Mouse (Mus musculus): ENCODE measurements at regions not wholly inside any gene's neighbourhood (a gene's known extent, or its start where the extent isn't known, plus 50 kb on each side); places are given as distances from the start of the nearest gene placed in this dataset.
A peak's percentile ranks its signal among the peaks of the same experiment; 100 is the strongest.

DNA sequence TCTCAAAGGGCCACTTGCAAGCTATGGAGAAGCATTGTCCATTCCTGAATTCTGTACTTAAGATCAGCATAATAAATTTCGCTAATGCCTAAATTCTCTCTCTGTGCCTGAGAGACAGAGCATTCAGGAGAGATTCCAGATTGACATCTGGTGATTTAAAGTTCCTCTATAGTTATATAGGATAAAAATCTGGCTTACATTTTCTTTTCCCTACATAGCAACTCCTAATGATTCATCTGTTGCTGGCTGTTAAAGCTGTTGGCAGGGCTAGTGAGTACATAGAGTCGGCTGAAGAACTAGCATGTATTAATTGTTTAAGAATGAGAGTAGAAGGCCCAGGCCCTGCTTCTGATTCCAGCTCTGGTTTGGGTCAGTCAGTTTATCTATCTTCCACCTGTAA lies 870.0 kb upstream of the Stxbp6 start:
- Histone ChIP-seq H3K27me3 (ENCODE audit: control insufficient read depth, insufficient read depth, low read length) (no peaks in the 10 kb centered on the region), H3K4me1 (ENCODE audit: control insufficient read depth, insufficient read depth, low read length) (no peaks in the 10 kb centered on the region), H3K36me3 (ENCODE audit: control insufficient read depth, insufficient read depth, low read length) (no peaks in the 10 kb centered on the region), H3K4me2 (ENCODE audit: low read depth) (no peak overlapping the region), H3K9ac (ENCODE audit: low read length) (no peak overlapping the region), H3K9me3 (ENCODE audit: control insufficient read depth, low read length) (no peaks in the 10 kb centered on the region), H3K4me3 (ENCODE audit: low read depth, low read length) (no peak overlapping the region), H3K27ac (ENCODE audit: low read depth, low read length) (no peak overlapping the region)
- no peak for DNase-seq (ENCODE audit: low spot score)
- no peak for ATAC-seq (ENCODE audit: insufficient read depth, low FRiP score, low TSS enrichment)
- WGBS = 59% methylated on average over 2 of the region's 2 CpGs

DNA sequence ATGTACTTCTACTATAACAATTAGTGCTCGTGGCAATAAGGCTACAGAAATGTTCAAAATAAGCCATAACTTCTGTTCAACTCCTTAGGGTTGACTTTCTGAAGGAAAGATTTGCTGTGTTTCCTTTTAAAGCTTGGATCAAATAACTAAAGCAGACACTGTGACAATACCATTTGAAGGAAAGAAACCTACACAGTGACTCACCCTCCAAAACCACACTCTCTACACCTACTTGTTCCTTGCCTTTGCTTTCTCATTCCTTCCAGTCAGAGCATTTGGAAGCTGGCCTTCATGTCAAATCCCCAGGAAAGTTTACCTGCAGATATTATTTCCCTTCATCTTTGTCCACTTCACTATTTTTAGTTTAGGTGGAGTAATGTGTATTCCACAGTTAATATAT lies 867.9 kb upstream of the Stxbp6 start:
- DNase-seq (ENCODE audit: low spot score) (no peak), ATAC-seq (ENCODE audit: insufficient read depth, low FRiP score, low TSS enrichment) (no peak)
- Histone ChIP-seq H3K9me3 (ENCODE audit: control insufficient read depth, low read length) (no peaks in the 10 kb centered on the region), H3K27me3 (ENCODE audit: control insufficient read depth, insufficient read depth, low read length) (no peaks in the 10 kb centered on the region), H3K4me2 (ENCODE audit: low read depth) (no peak overlapping the region), H3K9ac (ENCODE audit: low read length) (no peak overlapping the region), H3K4me3 (ENCODE audit: low read depth, low read length) (no peak overlapping the region), H3K27ac (ENCODE audit: low read depth, low read length) (no peak overlapping the region), H3K4me1 (ENCODE audit: control insufficient read depth, insufficient read depth, low read length) (no peaks in the 10 kb centered on the region), H3K36me3 (ENCODE audit: control insufficient read depth, insufficient read depth, low read length) (no peaks in the 10 kb centered on the region)
- 73% methylated on average over 1 of the region's 1 CpGs for WGBS

DNA sequence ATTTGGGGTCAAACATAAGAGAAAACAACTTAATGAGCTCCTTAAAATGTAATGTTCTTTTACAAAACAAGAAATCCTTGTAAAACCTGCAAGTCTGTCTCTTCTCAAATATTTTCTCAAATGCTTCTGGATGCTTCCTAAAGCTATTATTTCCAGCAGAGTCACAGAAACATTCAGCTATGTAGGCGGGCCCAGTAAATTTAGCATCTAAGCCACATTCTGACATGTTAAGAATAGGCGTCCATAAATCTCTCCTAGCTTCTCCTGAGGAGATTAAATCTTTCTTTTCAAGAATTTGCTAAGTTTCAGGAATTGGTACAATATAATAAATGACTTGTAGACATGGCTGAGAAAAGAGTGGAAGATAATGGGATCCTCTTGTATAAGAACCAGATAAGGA lies 858.9 kb upstream of the Stxbp6 start:
- Histone ChIP-seq H3K27me3 (ENCODE audit: control insufficient read depth, insufficient read depth, low read length) (no peaks in the 10 kb centered on the region), H3K4me2 (ENCODE audit: low read depth) (no peak overlapping the region), H3K4me3 (ENCODE audit: low read depth, low read length) (no peak overlapping the region), H3K4me1 (ENCODE audit: control insufficient read depth, insufficient read depth, low read length) (no peaks in the 10 kb centered on the region), H3K9ac (ENCODE audit: low read length) (no peak overlapping the region), H3K36me3 (ENCODE audit: control insufficient read depth, insufficient read depth, low read length) (no peaks in the 10 kb centered on the region), H3K27ac (ENCODE audit: low read depth, low read length) (no peak overlapping the region), H3K9me3 (ENCODE audit: control insufficient read depth, low read length) (no peaks in the 10 kb centered on the region)
- ATAC-seq (ENCODE audit: insufficient read depth, low FRiP score, low TSS enrichment) = no peak
- 52% methylated on average over 2 of the region's 2 CpGs for WGBS
- DNase-seq (ENCODE audit: low spot score) = no peak

DNA sequence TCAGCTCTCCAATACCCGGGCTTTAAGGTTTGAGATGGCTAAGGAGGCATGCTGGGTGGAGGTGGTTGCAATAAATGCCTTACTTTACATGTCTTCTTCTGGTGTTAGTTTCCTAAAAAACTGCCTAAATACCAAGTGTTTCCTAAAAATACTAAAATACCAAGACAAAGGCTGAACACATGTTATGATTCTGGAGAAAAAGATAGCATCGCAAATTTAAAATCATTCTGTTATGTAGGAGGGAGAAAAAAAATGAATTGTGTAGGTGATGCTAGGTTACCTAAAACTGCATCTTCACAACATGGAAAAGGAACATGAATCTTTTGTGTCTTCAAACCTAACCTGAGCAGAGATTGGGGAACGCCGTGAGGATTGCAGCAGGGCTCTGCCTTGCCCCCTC lies 857.7 kb upstream of the Stxbp6 start:
- Histone ChIP-seq H3K4me3 (ENCODE audit: low read depth, low read length) (no peak overlapping the region), H3K36me3 (ENCODE audit: control insufficient read depth, insufficient read depth, low read length) (no peaks in the 10 kb centered on the region), H3K27ac (ENCODE audit: low read depth, low read length) (no peak overlapping the region), H3K4me2 (ENCODE audit: low read depth) (no peak overlapping the region), H3K9me3 (ENCODE audit: control insufficient read depth, low read length) (no peaks in the 10 kb centered on the region), H3K9ac (ENCODE audit: low read length) (no peak overlapping the region), H3K27me3 (ENCODE audit: control insufficient read depth, insufficient read depth, low read length) (no peaks in the 10 kb centered on the region), H3K4me1 (ENCODE audit: control insufficient read depth, insufficient read depth, low read length) (no peaks in the 10 kb centered on the region)
- DNase-seq (ENCODE audit: low spot score) (no peak), ATAC-seq (ENCODE audit: insufficient read depth, low FRiP score, low TSS enrichment) (no peak)
- WGBS = 81% methylated on average over 4 of the region's 4 CpGs

DNA sequence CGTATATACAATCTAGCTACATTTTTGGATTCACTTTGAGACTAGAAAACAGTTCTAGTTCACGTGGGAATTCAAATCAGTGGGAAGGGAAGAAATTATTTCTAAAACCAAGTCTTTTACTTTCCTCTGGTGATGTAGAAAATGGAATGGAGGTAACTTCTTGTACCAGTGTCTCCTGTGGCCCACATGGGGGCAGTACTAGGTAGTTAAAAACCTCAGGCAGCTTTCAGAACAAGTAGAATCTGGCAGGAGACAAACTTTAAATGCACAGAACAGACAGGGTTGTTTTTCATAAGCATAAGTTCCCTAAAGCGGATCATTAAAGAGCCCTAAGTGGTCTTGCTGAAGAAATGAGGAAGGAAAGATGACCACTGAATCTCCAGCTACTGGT lies 855.2 kb upstream of the Stxbp6 start:
- H3K36me3 ChIP-seq (ENCODE audit: control insufficient read depth, insufficient read depth, low read length) = no peaks in the 10 kb centered on the region
- DNase-seq (ENCODE audit: low spot score) (peak; percentile 41), ATAC-seq (ENCODE audit: insufficient read depth, low FRiP score, low TSS enrichment) (peak; percentile 62)
- no peak overlapping the region for H3K4me2 ChIP-seq (ENCODE audit: low read depth)
- no peak overlapping the region for H3K9ac ChIP-seq (ENCODE audit: low read length)
- H3K27ac ChIP-seq (ENCODE audit: low read depth, low read length) = no peak overlapping the region
- no peaks in the 10 kb centered on the region for H3K4me1 ChIP-seq (ENCODE audit: control insufficient read depth, insufficient read depth, low read length)
- H3K9me3 ChIP-seq (ENCODE audit: control insufficient read depth, low read length) = no peaks in the 10 kb centered on the region
- no peak overlapping the region for H3K4me3 ChIP-seq (ENCODE audit: low read depth, low read length)
- H3K27me3 ChIP-seq (ENCODE audit: control insufficient read depth, insufficient read depth, low read length) = no peaks in the 10 kb centered on the region
- 40% methylated on average over 3 of the region's 3 CpGs for WGBS

DNA sequence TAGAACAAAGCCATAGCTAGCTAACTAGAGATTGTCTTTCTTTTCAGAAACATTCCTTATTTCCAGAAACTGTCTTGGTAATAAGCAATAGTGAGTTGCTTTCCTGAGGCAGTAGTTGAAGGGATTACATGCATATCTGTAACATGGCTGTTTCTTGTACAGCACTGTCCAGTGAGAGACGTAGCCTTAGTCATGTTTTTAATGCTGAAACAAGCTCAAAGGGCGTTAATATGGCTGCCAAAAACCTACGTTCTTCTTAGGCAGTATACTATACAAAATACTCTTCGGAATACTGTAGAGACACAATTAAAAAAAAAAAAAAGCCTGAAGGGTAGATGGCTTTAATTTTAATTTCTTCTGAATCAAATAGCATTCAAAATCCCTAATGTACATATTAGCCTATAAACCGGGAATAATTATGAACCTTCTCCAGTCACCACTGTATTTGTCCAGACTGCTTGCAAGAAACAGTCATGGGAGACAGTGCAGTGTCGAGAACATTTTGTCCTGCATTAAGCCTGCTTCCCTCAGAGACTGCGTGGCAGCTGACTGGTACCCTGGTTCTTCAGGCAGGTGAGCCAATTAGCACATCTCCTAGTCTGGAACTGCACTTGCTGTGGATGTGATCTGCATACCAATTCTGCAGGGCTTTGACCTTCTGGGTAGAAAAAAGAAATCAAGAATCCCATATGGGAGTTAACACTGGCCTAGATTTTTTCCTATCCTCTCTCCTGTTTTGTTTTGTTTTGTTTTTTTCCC lies 854.7 kb upstream of the Stxbp6 start:
- no peaks in the 10 kb centered on the region for H3K36me3 ChIP-seq (ENCODE audit: control insufficient read depth, insufficient read depth, low read length)
- H3K4me3 ChIP-seq (ENCODE audit: low read depth, low read length) = no peak overlapping the region
- ATAC-seq (ENCODE audit: insufficient read depth, low FRiP score, low TSS enrichment) = 0 out of 2 replicates have a peak, but pooled peaks have one; percentile 27
- no peaks in the 10 kb centered on the region for H3K27me3 ChIP-seq (ENCODE audit: control insufficient read depth, insufficient read depth, low read length)
- peak; percentile 15 for DNase-seq (ENCODE audit: low spot score)
- no peak overlapping the region for H3K4me2 ChIP-seq (ENCODE audit: low read depth)
- WGBS = 85% methylated on average over 7 of the region's 7 CpGs
- no peak overlapping the region for H3K9ac ChIP-seq (ENCODE audit: low read length)
- H3K27ac ChIP-seq (ENCODE audit: low read depth, low read length) = no peak overlapping the region
- H3K9me3 ChIP-seq (ENCODE audit: control insufficient read depth, low read length) = no peaks in the 10 kb centered on the region
- no peaks in the 10 kb centered on the region for H3K4me1 ChIP-seq (ENCODE audit: control insufficient read depth, insufficient read depth, low read length)

All from neural tube, embryonic 11.5 days (tissue).